Mouse (Mus musculus): ENCODE results near the gene Asb6. TPM values are rescaled to one million over a fixed set of nuclear protein-coding genes. Genes with fewer than 3 reads are reported as not detected.
A peak's percentile ranks its signal among the peaks of the same experiment; 100 is the strongest.

Gene Asb6
- polyA plus RNA-seq, 1 experiment from 2014 or later: 28.0 TPM

GRCm38 (mm10) chr2:30795889-30796275 lies 34.3 kb downstream of the Asb6 start:
- H3K4me3 ChIP-seq (replicated peaks; ENCODE audit: low read length): no peak overlapping the region
- no peak for ATAC-seq (ENCODE audit: insufficient read depth, low FRiP score)
- 79% methylated on average over 5 of the region's 5 CpGs for WGBS
- H3K36me3 ChIP-seq (ENCODE audit: control insufficient read depth, insufficient read depth, low read length): no peaks in the 10 kb centered on the region
- H3K4me2 ChIP-seq (ENCODE audit: low read depth, low read length): peak overlapping the region; percentile 42
- peaks cover 21% of the 10 kb centered on the region for H3K4me1 ChIP-seq (ENCODE audit: control insufficient read depth, insufficient read depth, low read length)
- no peaks in the 10 kb centered on the region for H3K9me3 ChIP-seq (replicated peaks; ENCODE audit: control insufficient read depth, low read length)
- H3K27me3 ChIP-seq (ENCODE audit: control insufficient read depth, insufficient read depth, low read length): no peaks in the 10 kb centered on the region
- no peak overlapping the region; the same call in 1 of the 2 replicates for H3K9ac ChIP-seq (ENCODE audit: low read length)
- H3K27ac ChIP-seq (ENCODE audit: low read length): no peak overlapping the region

GRCm38 (mm10) chr2:30795271-30795888 lies 34.8 kb downstream of the Asb6 start:
- Histone ChIP-seq H3K9me3 (replicated peaks; ENCODE audit: control insufficient read depth, low read length) (no peaks in the 10 kb centered on the region), H3K27ac (ENCODE audit: low read length) (peak overlapping the region; percentile 53; the same call in 1 of the 2 replicates), H3K9ac (ENCODE audit: low read length) (peak overlapping the region; percentile 74), H3K4me3 (replicated peaks; ENCODE audit: low read length) (peak overlapping the region; percentile 47), H3K4me2 (ENCODE audit: low read depth, low read length) (peak overlapping the region; percentile 71), H3K4me1 (ENCODE audit: control insufficient read depth, insufficient read depth, low read length) (peaks cover 21% of the 10 kb centered on the region), H3K36me3 (ENCODE audit: control insufficient read depth, insufficient read depth, low read length) (no peaks in the 10 kb centered on the region), H3K27me3 (ENCODE audit: control insufficient read depth, insufficient read depth, low read length) (no peaks in the 10 kb centered on the region)
- 74% methylated on average over 7 of the region's 7 CpGs for WGBS
- ATAC-seq (ENCODE audit: insufficient read depth, low FRiP score): no peak

- no peaks in the 10 kb centered on the region for H3K36me3 ChIP-seq (ENCODE audit: control insufficient read depth, insufficient read depth, low read length)
- H3K4me3 ChIP-seq (replicated peaks; ENCODE audit: low read length): peak overlapping the region; percentile 47
- WGBS: 5% methylated on average over 48 of the region's 48 CpGs
- no peaks in the 10 kb centered on the region for H3K9me3 ChIP-seq (replicated peaks; ENCODE audit: control insufficient read depth, low read length)
- ATAC-seq (ENCODE audit: insufficient read depth, low FRiP score): peak; percentile 80
- peak overlapping the region; percentile 53 for H3K27ac ChIP-seq (ENCODE audit: low read length)
- H3K4me1 ChIP-seq (ENCODE audit: control insufficient read depth, insufficient read depth, low read length): peaks cover 21% of the 10 kb centered on the region
- H3K27me3 ChIP-seq (ENCODE audit: control insufficient read depth, insufficient read depth, low read length): no peaks in the 10 kb centered on the region
- peak overlapping the region; percentile 74 for H3K9ac ChIP-seq (ENCODE audit: low read length)
- peak overlapping the region; percentile 71 for H3K4me2 ChIP-seq (ENCODE audit: low read depth, low read length)
These were observed 35.7 kb downstream of the Asb6 start for GRCm38 (mm10) chr2:30794179-30795108.

GRCm38 (mm10) chr2:30792061-30792460 lies 38.1 kb downstream of the Asb6 start:
- Histone ChIP-seq H3K27ac (ENCODE audit: low read length) (no peak overlapping the region), H3K4me2 (ENCODE audit: low read depth, low read length) (no peak overlapping the region), H3K27me3 (ENCODE audit: control insufficient read depth, insufficient read depth, low read length) (no peaks in the 10 kb centered on the region), H3K36me3 (ENCODE audit: control insufficient read depth, insufficient read depth, low read length) (no peaks in the 10 kb centered on the region), H3K4me3 (replicated peaks; ENCODE audit: low read length) (no peak overlapping the region), H3K4me1 (ENCODE audit: control insufficient read depth, insufficient read depth, low read length) (peaks cover 24% of the 10 kb centered on the region), H3K9ac (ENCODE audit: low read length) (no peak overlapping the region), H3K9me3 (replicated peaks; ENCODE audit: control insufficient read depth, low read length) (no peaks in the 10 kb centered on the region)
- 88% methylated on average over 7 of the region's 7 CpGs for WGBS
- no peak for ATAC-seq (ENCODE audit: insufficient read depth, low FRiP score)

- Histone ChIP-seq H3K36me3 (ENCODE audit: control insufficient read depth, insufficient read depth, low read length) (no peaks in the 10 kb centered on the region), H3K4me2 (ENCODE audit: low read depth, low read length) (no peak overlapping the region), H3K27me3 (ENCODE audit: control insufficient read depth, insufficient read depth, low read length) (no peaks in the 10 kb centered on the region), H3K27ac (ENCODE audit: low read length) (no peak overlapping the region), H3K9ac (ENCODE audit: low read length) (peak overlapping the region; percentile 50; the same call in 1 of the 2 replicates), H3K4me3 (replicated peaks; ENCODE audit: low read length) (no peak overlapping the region), H3K9me3 (replicated peaks; ENCODE audit: control insufficient read depth, low read length) (no peaks in the 10 kb centered on the region), H3K4me1 (ENCODE audit: control insufficient read depth, insufficient read depth, low read length) (peaks cover 23% of the 10 kb centered on the region)
- 63% methylated on average over 4 of the region's 4 CpGs for WGBS
- no peak for ATAC-seq (ENCODE audit: insufficient read depth, low FRiP score)
These were observed 42.7 kb downstream of the Asb6 start for GRCm38 (mm10) chr2:30787466-30787865.

GRCm38 (mm10) chr2:30784078-30784994 lies 45.8 kb downstream of the Asb6 start:
- Histone ChIP-seq H3K4me1 (ENCODE audit: control insufficient read depth, insufficient read depth, low read length) (peaks cover 21% of the 10 kb centered on the region), H3K9me3 (replicated peaks; ENCODE audit: control insufficient read depth, low read length) (no peaks in the 10 kb centered on the region), H3K27me3 (ENCODE audit: control insufficient read depth, insufficient read depth, low read length) (no peaks in the 10 kb centered on the region), H3K9ac (ENCODE audit: low read length) (peak overlapping the region; percentile 75), H3K4me2 (ENCODE audit: low read depth, low read length) (peak overlapping the region; percentile 62), H3K36me3 (ENCODE audit: control insufficient read depth, insufficient read depth, low read length) (no peaks in the 10 kb centered on the region), H3K4me3 (replicated peaks; ENCODE audit: low read length) (peak overlapping the region; percentile 38), H3K27ac (ENCODE audit: low read length) (peak overlapping the region; percentile 87)
- WGBS: 9% methylated on average over 40 of the region's 40 CpGs
- peak; percentile 82 for ATAC-seq (ENCODE audit: insufficient read depth, low FRiP score)

GRCm38 (mm10) chr2:30783346-30783745 lies 46.8 kb downstream of the Asb6 start:
- Histone ChIP-seq H3K9me3 (replicated peaks; ENCODE audit: control insufficient read depth, low read length) (no peaks in the 10 kb centered on the region), H3K4me3 (replicated peaks; ENCODE audit: low read length) (peak overlapping the region; percentile 32), H3K36me3 (ENCODE audit: control insufficient read depth, insufficient read depth, low read length) (no peaks in the 10 kb centered on the region), H3K4me1 (ENCODE audit: control insufficient read depth, insufficient read depth, low read length) (peaks cover 21% of the 10 kb centered on the region), H3K27me3 (ENCODE audit: control insufficient read depth, insufficient read depth, low read length) (no peaks in the 10 kb centered on the region), H3K27ac (ENCODE audit: low read length) (peak overlapping the region; percentile 87), H3K9ac (ENCODE audit: low read length) (peak overlapping the region; percentile 73), H3K4me2 (ENCODE audit: low read depth, low read length) (peak overlapping the region; percentile 62)
- WGBS: under 1% methylated on average over 13 of the region's 13 CpGs
- peak; percentile 26 for ATAC-seq (ENCODE audit: insufficient read depth, low FRiP score)

- peak overlapping the region; percentile 32; the same call in 1 of the 2 replicates for H3K4me3 ChIP-seq (replicated peaks; ENCODE audit: low read length)
These were observed 47.5 kb downstream of the Asb6 start for GRCm38 (mm10) chr2:30782312-30783290.

More at GRCm38 (mm10) chr2:30782312-30783290, 47.5 kb downstream of the Asb6 start:
- no peaks in the 10 kb centered on the region for H3K9me3 ChIP-seq (replicated peaks; ENCODE audit: control insufficient read depth, low read length)
- peak overlapping the region; percentile 73 for H3K9ac ChIP-seq (ENCODE audit: low read length)
- no peaks in the 10 kb centered on the region for H3K27me3 ChIP-seq (ENCODE audit: control insufficient read depth, insufficient read depth, low read length)
- no peaks in the 10 kb centered on the region for H3K36me3 ChIP-seq (ENCODE audit: control insufficient read depth, insufficient read depth, low read length)
- H3K27ac ChIP-seq (ENCODE audit: low read length): peak overlapping the region; percentile 87
- no peak for ATAC-seq (ENCODE audit: insufficient read depth, low FRiP score)
- peaks cover 21% of the 10 kb centered on the region for H3K4me1 ChIP-seq (ENCODE audit: control insufficient read depth, insufficient read depth, low read length)
- H3K4me2 ChIP-seq (ENCODE audit: low read depth, low read length): peak overlapping the region; percentile 62
- WGBS: 69% methylated on average over 8 of the region's 8 CpGs

Data from stomach, embryonic 16.5 days (tissue).